Mouse (Mus musculus) ES-E14 (cell line): ENCODE results near the gene Dnajc13.

Experiments used
- CHD2 ChIP-seq: IDR thresholded peaks from 2 replicates; pipeline ENCODE4 v1.6.1; 2014; ENCODE audit warnings: mild to moderate bottlenecking, low read depth, low read length, inconsistent platforms
- HCFC1 ChIP-seq: IDR thresholded peaks from 2 replicates; pipeline ENCODE4 v1.6.1; 2012; ENCODE audit warnings: low read length, inconsistent platforms, borderline replicate concordance; ENCODE audit not compliant: insufficient read depth
- MAFK ChIP-seq: IDR thresholded peaks from 2 replicates; pipeline ENCODE4 v1.6.1; 2014; ENCODE audit warnings: mild to moderate bottlenecking, low read depth, low read length, inconsistent platforms; ENCODE audit not compliant: insufficient read depth
- ZC3H11A ChIP-seq: IDR thresholded peaks from 2 replicates; pipeline ENCODE4 v1.6.1; 2012; ENCODE audit warnings: low read depth, mild to moderate bottlenecking, inconsistent platforms, low read length, borderline replicate concordance
- ZNF384 ChIP-seq: IDR thresholded peaks from 2 replicates; pipeline ENCODE4 v1.6.1; 2012; ENCODE audit warnings: low read depth, low read length, inconsistent platforms

GRCm38 (mm10) chr9:104157291-104157690 is 105.4 kb downstream of the Dnajc13 start:
- TF ChIP-seq HCFC1 (no peak), ZC3H11A (no peak), ZNF384 (no peak), MAFK (no peak), CHD2 (no peak)
